ENCODE assay signal across 8 mouse cellular contexts in the genomic region with DNA sequence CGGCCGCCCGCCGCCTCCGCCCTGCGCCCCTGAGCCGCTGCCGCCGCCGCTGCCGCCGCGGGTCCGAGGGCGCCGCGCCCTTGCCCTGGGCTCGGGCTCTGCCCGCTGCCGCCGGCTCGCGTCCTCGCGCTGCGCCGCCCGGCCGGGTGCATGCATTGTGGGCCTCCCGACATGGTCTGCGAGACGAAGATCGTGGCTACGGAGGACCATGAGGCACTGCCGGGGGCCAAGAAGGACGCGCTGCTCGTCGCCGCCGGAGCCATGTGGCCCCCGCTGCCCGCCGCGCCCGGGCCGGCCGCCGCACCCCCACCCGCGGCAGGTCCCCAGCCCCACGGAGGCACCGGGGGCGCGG. TPM values are rescaled to one million over a fixed set of nuclear protein-coding genes. Genes with fewer than 3 reads are reported as not detected.
A peak's percentile ranks its signal among the peaks of the same experiment; 100 is the strongest.
DNase-seq lines count a peak whose midpoint lies in the region; ATAC-seq and TF ChIP-seq lines count a peak whose summit lies in the region.
"Had no signal": no experiment of that assay in that cellular context is flagged by ENCODE, and none has a peak within 500 bp of the region (broad histone marks: within the 10 kb centered on the region; RNA-seq: fewer than 3 reads in every experiment).

No protein-coding gene starts in this region.

- H3K9me3 ChIP-seq in lung, embryonic 14.5 days (ENCODE audit: low read depth, low read length), result no peaks in the 10 kb centered on the region
- no peaks in the 10 kb centered on the region for H3K9me3 ChIP-seq in forebrain, embryonic 11.5 days (ENCODE audit: control insufficient read depth, low read length)
- no peaks in the 10 kb centered on the region for H3K9me3 ChIP-seq in intestine, postnatal 0 days (ENCODE audit: control insufficient read depth)
- H3K9me3 ChIP-seq in neural tube, embryonic 15.5 days (replicated peaks), result no peaks in the 10 kb centered on the region

- H3K27me3 ChIP-seq in lung, embryonic 14.5 days (ENCODE audit: insufficient read depth, low read length), result peaks cover 53% of the 10 kb centered on the region
- peaks cover 9% of the 10 kb centered on the region for H3K27me3 ChIP-seq in forebrain, embryonic 11.5 days (ENCODE audit: control insufficient read depth, insufficient read depth, low read length)
- peaks cover 56% of the 10 kb centered on the region for H3K27me3 ChIP-seq in intestine, postnatal 0 days (replicated peaks; ENCODE audit: control insufficient read depth, insufficient read depth, low read length)
- no peaks in the 10 kb centered on the region for H3K27me3 ChIP-seq in neural tube, embryonic 15.5 days (replicated peaks)

- peak overlapping the region; percentile 54 for H3K9ac ChIP-seq in lung, embryonic 14.5 days
- peak overlapping the region; percentile 76 for H3K9ac ChIP-seq in forebrain, embryonic 11.5 days (ENCODE audit: low read length)
- peak overlapping the region; percentile 8; the same call in 1 of the 2 replicates for H3K9ac ChIP-seq in intestine, postnatal 0 days (ENCODE audit: low read depth, low read length)
- H3K9ac ChIP-seq in neural tube, embryonic 15.5 days (replicated peaks), result peak overlapping the region; percentile 90

- peak overlapping the region; percentile 98 for H3K4me2 ChIP-seq in lung, embryonic 14.5 days
- peak overlapping the region; percentile 95 for H3K4me2 ChIP-seq in forebrain, embryonic 11.5 days (ENCODE audit: low read depth, low read length, severe bottlenecking)
- H3K4me2 ChIP-seq in intestine, postnatal 0 days (replicated peaks; ENCODE audit: low read depth), result peak overlapping the region; percentile 96
- H3K4me2 ChIP-seq in neural tube, embryonic 15.5 days, result peak overlapping the region; percentile 80

- TF ChIP-seq CTCF in lung, embryonic 14.5 days (IDR thresholded peaks at IDR 0.05; ENCODE audit: low read depth), result no peak
- no peak for TF ChIP-seq CTCF in intestine, postnatal 0 days (IDR thresholded peaks at IDR 0.05; ENCODE audit: low read depth)

- peak overlapping the region; percentile 61 for H3K4me3 ChIP-seq in lung, embryonic 14.5 days (ENCODE audit: low read depth, low read length)
- H3K4me3 ChIP-seq in forebrain, embryonic 11.5 days (ENCODE audit: low read depth, low read length), result peak overlapping the region; percentile 82
- H3K4me3 ChIP-seq in intestine, postnatal 0 days (ENCODE audit: low read depth, low read length), result peak overlapping the region; percentile 56
- H3K4me3 ChIP-seq in neural tube, embryonic 15.5 days (replicated peaks), result peak overlapping the region; percentile 93
- H3K4me3 ChIP-seq: myocyte had no signal

- WGBS in lung, embryonic 14.5 days, result under 1% methylated on average over 48 of the region's 55 CpGs
- under 1% methylated on average over 38 of the region's 55 CpGs for WGBS in forebrain, embryonic 11.5 days
- under 1% methylated on average over 46 of the region's 55 CpGs for WGBS in intestine, postnatal 0 days
- WGBS in neural tube, embryonic 15.5 days, result under 1% methylated on average over 53 of the region's 55 CpGs

- H3K27ac ChIP-seq in lung, embryonic 14.5 days (ENCODE audit: low read depth), result no peak overlapping the region
- peak overlapping the region; percentile 93 for H3K27ac ChIP-seq in forebrain, embryonic 11.5 days (ENCODE audit: low read depth, low read length)
- H3K27ac ChIP-seq in intestine, postnatal 0 days (ENCODE audit: low read depth, low read length), result no peak overlapping the region
- H3K27ac ChIP-seq in neural tube, embryonic 15.5 days (replicated peaks), result peak overlapping the region; percentile 99

- H3K4me1 ChIP-seq in lung, embryonic 14.5 days (ENCODE audit: insufficient read depth), result no peaks in the 10 kb centered on the region
- H3K4me1 ChIP-seq in forebrain, embryonic 11.5 days (replicated peaks; ENCODE audit: control insufficient read depth, insufficient read depth, low read length), result peaks cover 8% of the 10 kb centered on the region; the same call in 1 of the 2 replicates
- H3K4me1 ChIP-seq in intestine, postnatal 0 days (replicated peaks; ENCODE audit: control insufficient read depth, insufficient read depth, low read length), result no peaks in the 10 kb centered on the region
- H3K4me1 ChIP-seq in neural tube, embryonic 15.5 days, result peaks cover 44% of the 10 kb centered on the region

- H3K36me3 ChIP-seq in lung, embryonic 14.5 days (ENCODE audit: insufficient read depth), result no peaks in the 10 kb centered on the region
- H3K36me3 ChIP-seq in forebrain, embryonic 11.5 days (ENCODE audit: control insufficient read depth, insufficient read depth, low read length), result peaks cover 3% of the 10 kb centered on the region; the same call in 1 of the 2 replicates
- no peaks in the 10 kb centered on the region for H3K36me3 ChIP-seq in intestine, postnatal 0 days (ENCODE audit: control insufficient read depth, insufficient read depth)
- H3K36me3 ChIP-seq in neural tube, embryonic 15.5 days, result peaks cover 15% of the 10 kb centered on the region

- no peak for DNase-seq in lung, embryonic 14.5 days
- DNase-seq in lung, postnatal 25 days (ENCODE audit: low spot score), result no peak
- DNase-seq in forebrain, embryonic 11.5 days (ENCODE audit: low spot score), result no peak
- no peak for DNase-seq in spleen, adult 12 weeks (ENCODE audit: low spot score)

- peak; percentile 33 for ATAC-seq in lung, embryonic 14.5 days (ENCODE audit: insufficient read depth)
- ATAC-seq in forebrain, embryonic 11.5 days (replicated peaks; ENCODE audit: low FRiP score), result no peak; the same call in 1 of the 2 replicates
- no peak for ATAC-seq in intestine, postnatal 0 days
- ATAC-seq in neural tube, embryonic 15.5 days (ENCODE audit: low FRiP score), result no peak; the same call in 1 of the 2 replicates
- no peak for ATAC-seq in megakaryocyte progenitor cell, adult 5-6 weeks (replicated peaks; ENCODE audit: poor library complexity)

RNA-seq across cellular contexts. Expression of gene Nat8l, which starts 0.9 kb away (rescaled TPM):
- 0.09 and 0.13 TPM in 2 replicates for polyA plus RNA-seq in lung, embryonic 14.5 days (2014; fragmentation: Nextera tagmentation; extraction: Ambion mirVana)
- 1.9 and 2.0 TPM in 2 replicates for polyA plus RNA-seq in forebrain, embryonic 11.5 days (2014; fragmentation: Nextera tagmentation; extraction: Ambion mirVana)
- 0.10 TPM in 2 replicates for polyA plus RNA-seq in intestine, postnatal 0 days (2015; fragmentation: Nextera tagmentation; extraction: Ambion mirVana)
- 4.8 and 6.4 TPM in 2 replicates for polyA plus RNA-seq in neural tube, embryonic 15.5 days (2015; fragmentation: Nextera tagmentation; extraction: Ambion mirVana)
- total RNA-seq in megakaryocyte progenitor cell, adult 5-6 weeks (2015), result 1.7 and 1.8 TPM in 2 replicates
- total RNA-seq in megakaryocyte progenitor cell, adult 5-6 weeks (2017), result 2.2 TPM in 2 replicates

RNA-seq across cellular contexts. Expression of gene Gm1673, which starts 13.4 kb away (rescaled TPM):
- 57.5 and 61.1 TPM in 2 replicates for polyA plus RNA-seq in lung, embryonic 14.5 days (2014; fragmentation: Nextera tagmentation; extraction: Ambion mirVana)
- 228 and 239 TPM in 2 replicates for polyA plus RNA-seq in forebrain, embryonic 11.5 days (2014; fragmentation: Nextera tagmentation; extraction: Ambion mirVana)
- polyA plus RNA-seq in intestine, postnatal 0 days (2015; fragmentation: Nextera tagmentation; extraction: Ambion mirVana), result 26.0 and 26.7 TPM in 2 replicates
- polyA plus RNA-seq in neural tube, embryonic 15.5 days (2015; fragmentation: Nextera tagmentation; extraction: Ambion mirVana), result 459 and 621 TPM in 2 replicates
- 0.79 and 1.1 TPM in 2 replicates for total RNA-seq in megakaryocyte progenitor cell, adult 5-6 weeks (2015)
- total RNA-seq in megakaryocyte progenitor cell, adult 5-6 weeks (2017), result 1.1 and 3.7 TPM in 2 replicates

Comparison
In these comparisons a context has a peak if more than half of its experiments do, and no peak if none do; other contexts are left out.
1. H3K27ac ChIP-seq: peak in forebrain, embryonic 11.5 days (single experiment) and neural tube, embryonic 15.5 days (single experiment); none in lung, embryonic 14.5 days (single experiment) and intestine, postnatal 0 days (single experiment).
2. H3K9ac ChIP-seq: peak in every context shown above with its lines; median percentile 90 in neural tube, embryonic 15.5 days; 76 in forebrain, embryonic 11.5 days; 54 in lung, embryonic 14.5 days; 8 in intestine, postnatal 0 days.
3. Peak in every context shown above with its lines, with median percentiles within 50 percentile points of each other: H3K4me2 ChIP-seq and H3K4me3 ChIP-seq.